Mouse (Mus musculus) activated CD4-positive, CD25-positive, alpha-beta regulatory T cell, adult 4 months (primary cell): Measurements from ENCODE around the gene Fam196b. TPM values are rescaled to one million over a fixed set of nuclear protein-coding genes. Genes with fewer than 3 reads are reported as not detected.

Source experiments
- ATAC-seq: one replicate; pipeline ENCODE4 v1.8.0; 2017
- polyA plus RNA-seq, 2 experiments: library from polyadenylated mRNA; unstranded; fragments of 100-300 nt; shearing (Covaris generic); gene quantifications; one replicate each; pipeline ENCODE4 v1.2.1; 2017

The Fam196b gene
- polyA plus RNA-seq, 2 experiments from 2014 or later, result 5.7 to 6.7 TPM

- ATAC-seq, result no peak
Observed at GRCm38 (mm10) chr11:34332344-34333031, 17.9 kb downstream of the Fam196b start.

DNA sequence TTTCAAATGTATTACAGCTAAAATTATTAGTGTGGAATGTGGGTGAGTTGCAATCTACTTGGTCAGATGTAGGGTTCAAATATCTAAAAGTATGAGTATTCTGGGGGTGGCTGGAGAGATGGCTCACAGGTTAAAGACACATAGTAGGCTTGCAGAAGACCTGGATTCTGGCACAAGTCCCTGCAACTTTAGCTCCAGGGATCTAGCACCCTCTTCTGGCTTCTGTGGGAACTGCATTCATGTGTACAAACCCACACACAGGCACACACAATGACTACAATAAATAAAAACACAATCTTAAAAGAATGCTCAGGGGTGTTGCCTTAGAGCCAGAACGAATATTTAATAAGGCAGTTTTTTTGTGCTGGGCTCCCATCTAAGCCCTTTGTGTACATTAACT is 23.3 kb downstream of the Fam196b start:
- ATAC-seq, result no peak

DNA sequence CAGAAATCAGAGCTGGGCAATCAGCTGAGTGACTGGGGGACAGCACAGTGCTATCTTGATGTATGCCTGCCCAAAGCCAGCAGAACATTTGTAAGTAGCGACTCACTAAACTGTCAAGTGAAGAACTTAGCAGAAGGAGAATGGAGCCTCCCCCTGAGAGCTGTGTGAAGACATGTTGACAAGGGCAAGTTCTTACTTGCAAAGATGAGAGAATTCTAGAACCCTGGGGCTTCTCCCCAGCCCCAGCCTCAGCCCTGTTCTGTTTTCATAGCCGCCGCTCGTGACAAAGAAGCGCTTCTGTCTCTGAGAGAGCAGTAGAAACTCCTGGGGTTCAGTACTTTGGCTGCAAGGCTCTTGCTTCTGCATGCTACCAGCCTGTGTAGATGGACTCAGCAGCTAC is 25.1 kb downstream of the Fam196b start:
- no peak for ATAC-seq

DNA sequence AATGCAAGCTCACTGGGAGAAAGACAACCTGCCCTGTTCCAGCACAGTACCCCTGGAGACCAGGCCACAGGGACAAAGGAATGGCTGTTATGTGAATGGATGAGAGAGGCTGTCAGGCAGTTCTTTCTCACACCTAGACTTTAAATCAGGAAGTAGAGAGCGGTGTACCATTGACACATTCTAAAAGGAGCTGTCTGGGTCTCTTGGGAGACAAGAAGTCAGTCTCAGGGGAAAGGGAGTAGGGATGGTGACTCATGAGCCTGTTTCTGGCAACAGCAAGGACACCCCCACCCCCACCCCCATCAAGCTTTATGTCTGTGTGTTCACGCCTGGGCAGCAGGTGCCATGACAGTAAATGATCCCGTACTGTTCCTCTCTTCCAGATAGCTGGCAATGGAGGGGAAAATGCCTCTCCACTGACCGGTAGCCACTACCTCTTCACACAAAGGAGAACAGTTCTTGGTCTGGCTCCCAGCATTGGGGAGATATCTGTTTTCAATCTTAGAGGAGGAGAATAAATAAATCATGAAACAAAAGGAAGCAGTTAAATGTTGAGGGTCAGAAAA is 29.2 kb downstream of the Fam196b start:
- ATAC-seq, result no peak

GRCm38 (mm10) chr11:34344310-34344709 is 29.7 kb downstream of the Fam196b start:
- no peak for ATAC-seq

DNA sequence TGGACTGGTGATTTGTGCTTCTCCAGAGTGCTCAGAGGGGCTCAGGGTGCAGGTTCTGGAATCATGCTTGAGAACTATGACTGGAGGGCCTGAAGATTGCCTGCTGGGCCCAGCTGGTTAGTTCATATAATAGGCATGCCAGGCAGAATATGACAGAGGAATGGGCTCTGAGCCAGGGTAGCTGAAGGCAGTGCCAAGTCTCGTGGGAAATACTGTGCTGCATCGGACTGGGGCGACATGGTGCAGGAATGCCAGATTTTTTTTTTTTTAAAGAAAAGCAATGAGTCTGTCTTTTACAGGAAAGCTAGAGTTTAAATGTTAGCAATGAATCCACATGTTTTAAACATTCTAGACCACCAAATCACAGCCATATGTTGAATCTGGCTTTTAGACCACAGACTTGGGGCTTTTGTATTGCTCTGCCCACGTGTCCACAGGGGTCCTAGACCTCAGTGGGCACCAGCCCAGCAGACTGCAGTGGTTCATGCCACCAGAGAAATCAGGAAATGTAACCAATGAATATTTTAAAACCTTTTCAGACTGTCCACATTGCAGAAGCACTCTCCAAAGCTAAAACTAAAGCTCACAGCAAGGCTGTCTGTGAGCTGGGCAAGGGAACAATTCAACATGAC is 33.8 kb downstream of the Fam196b start:
- ATAC-seq, result no peak

DNA sequence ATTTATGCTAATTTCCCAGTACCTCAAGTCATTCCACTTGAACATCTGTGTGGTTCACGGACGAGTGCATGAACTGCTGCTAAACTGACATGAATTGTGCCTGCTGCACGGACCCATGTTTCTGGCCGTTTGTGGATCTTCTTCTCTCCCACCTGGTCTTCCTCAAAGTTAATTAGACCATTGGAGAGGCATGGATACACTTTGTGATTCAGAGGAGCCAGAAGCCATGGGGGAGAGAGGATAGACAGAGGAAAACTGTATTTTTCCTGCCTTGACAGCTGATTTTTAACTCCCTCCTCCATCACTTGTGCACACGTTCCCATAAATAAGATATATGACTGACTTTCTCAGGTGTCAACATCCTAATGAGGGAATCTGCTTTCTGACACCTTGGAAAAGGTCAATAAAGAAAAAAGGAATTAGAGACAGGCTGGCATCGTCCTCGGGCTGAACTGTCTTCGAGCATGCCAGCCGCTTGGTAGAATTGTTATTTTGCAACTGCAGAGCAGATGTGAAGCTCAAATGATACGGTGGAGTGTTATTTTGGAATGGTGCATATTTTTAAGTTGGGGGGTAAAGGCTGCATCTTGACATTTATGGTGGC is 34.9 kb downstream of the Fam196b start:
- no peak for ATAC-seq

DNA sequence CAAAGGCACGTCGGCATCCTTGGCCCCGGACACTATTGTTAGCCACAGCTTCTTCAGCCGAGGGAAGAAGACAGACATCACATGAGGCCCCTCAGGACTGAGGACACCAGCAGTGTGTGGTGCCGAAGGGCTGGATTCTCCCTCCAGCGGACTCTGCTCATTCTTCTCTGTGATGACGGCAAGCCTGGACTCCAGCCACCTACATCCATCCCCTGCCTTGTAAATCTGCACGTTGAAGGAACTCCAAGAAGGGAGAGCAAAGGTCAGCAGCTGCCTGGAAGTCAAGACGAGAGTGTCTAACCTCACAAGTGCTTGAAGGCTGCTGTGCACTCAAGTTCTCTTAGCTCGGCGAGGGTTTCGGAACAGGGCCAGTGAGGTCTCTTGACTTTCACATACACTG is 40.8 kb downstream of the Fam196b start:
- no peak for ATAC-seq

- ATAC-seq, result no peak
Observed at GRCm38 (mm10) chr11:34356109-34356508, 41.5 kb downstream of the Fam196b start.

DNA sequence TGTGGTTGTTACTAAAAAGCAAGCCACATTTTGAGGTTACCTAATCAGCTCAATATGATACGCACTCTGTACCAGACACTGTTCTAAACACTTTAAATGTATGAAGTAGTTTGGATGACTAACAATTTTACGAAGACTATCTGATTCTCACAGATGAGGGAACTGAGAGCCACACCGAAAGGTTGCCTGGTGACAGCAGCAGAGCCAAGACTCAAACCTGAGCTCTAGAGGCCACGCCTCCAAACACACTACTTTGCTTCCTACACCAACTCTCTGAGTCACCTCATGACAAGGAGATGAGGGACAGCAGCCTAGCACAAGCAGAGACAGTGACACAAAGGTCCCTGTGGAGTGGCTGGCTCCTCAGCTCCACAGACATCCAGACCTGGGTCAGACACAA is 57.6 kb downstream of the Fam196b start:
- no peak for ATAC-seq

GRCm38 (mm10) chr11:34375557-34375956 is 60.9 kb downstream of the Fam196b start:
- ATAC-seq, result no peak

GRCm38 (mm10) chr11:34377649-34378048 is 63.0 kb downstream of the Fam196b start:
- no peak for ATAC-seq

GRCm38 (mm10) chr11:34383501-34383900 is 68.9 kb downstream of the Fam196b start:
- ATAC-seq, result no peak

- ATAC-seq, result no peak
Observed at GRCm38 (mm10) chr11:34384178-34384577, 69.6 kb downstream of the Fam196b start.

GRCm38 (mm10) chr11:34385001-34385688 is 70.5 kb downstream of the Fam196b start:
- no peak for ATAC-seq

GRCm38 (mm10) chr11:34389261-34390116 is 74.9 kb downstream of the Fam196b start:
- ATAC-seq, result no peak

DNA sequence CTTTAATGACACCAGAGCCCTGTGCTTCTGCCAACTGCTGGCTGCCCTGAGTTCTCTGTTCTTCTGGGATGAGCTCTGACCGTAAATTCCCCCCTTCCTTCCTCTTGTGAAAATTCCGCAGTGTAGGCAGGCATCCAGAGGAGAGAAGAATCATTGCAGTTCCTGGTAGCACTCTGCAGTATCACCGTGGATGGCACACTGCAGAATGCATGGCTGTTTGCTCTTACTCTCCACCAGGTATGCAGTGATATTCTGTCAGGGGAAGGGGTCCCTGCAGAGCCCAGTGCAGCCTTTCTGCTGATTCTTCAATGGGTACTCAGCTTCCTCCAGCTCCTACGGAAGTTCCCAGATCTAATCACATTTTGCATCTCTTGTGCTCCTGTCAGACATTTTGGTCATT is 77.5 kb downstream of the Fam196b start:
- ATAC-seq, result no peak

DNA sequence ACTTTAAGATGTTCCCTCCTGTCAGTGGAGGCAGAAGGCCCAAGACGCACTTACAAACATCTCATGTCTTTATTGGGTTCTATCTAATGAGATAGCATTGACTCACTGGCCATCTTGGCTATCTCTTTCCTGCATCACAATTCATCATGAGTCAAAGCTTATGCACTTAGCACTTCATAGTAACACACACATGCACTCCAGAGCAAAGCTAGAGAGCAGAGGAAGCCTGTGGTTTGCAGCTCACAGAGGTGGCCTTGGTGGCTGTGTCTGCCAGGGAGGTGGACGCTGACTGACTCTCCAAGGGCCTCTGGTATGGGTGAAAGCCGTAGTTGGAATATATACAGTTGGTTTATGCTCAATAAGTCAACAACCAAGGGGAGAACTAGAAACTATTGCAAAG is 81.2 kb downstream of the Fam196b start:
- ATAC-seq, result no peak

DNA sequence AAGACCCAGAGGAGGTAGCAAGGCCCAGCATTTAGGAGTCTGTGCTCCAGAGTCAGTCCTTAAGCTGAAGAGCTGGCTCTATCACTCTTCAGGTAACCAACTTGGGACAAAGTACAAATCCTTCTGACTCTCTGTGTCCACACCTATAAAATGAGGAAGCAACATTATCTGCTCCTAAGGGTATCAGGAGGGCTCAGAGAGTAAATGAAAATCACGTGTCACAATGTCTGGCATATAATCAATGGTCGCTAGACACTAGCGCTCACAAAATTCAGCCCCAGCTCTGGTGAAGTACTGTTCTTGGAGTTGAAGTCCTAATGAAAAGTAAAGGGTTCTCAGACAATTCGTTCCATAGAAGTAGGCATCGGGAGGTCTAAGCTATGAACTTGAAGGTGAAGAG is 83.0 kb downstream of the Fam196b start:
- ATAC-seq, result no peak

GRCm38 (mm10) chr11:34398555-34398954 is 83.9 kb downstream of the Fam196b start:
- ATAC-seq, result peak; percentile 84

DNA sequence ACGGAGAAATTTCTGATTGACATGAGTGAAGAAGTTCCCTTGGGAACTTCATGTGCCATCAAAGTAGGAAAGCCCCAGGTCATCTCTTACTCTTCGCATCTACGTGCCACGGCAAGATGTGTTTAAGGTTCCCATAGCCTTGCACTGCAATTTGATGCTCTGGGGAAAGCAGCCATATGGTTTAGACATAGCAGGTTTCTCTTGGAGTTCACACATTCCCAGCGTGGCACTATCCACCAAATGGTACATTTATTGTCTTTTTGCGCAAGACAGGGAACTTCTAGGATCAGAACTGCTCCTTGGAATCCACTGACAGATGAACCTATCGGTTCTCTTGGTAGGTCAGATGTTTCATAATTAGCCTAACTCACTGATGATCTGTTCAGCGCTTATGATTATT is 86.7 kb downstream of the Fam196b start:
- ATAC-seq, result no peak

DNA sequence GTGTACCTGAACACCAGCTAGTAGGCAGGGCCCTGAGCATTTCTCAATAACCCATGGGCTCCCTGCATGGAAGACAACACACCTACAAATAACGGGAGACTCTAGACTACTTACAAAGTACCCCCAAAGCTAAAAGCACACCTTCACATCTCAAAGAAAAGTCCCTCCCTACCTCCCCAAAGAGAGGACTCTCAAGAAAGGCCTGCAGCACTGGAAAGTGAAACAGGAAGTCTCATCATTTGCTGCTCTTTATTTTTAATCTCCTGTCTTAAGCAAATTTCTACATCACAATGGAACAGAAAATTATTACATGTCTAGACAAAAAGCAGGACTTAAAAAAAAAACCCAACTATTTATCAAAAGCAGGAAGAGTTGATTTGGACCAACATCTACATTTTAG is 90.7 kb downstream of the Fam196b start:
- no peak for ATAC-seq
